Mouse (Mus musculus) duodenum, adult 2 months (tissue): ENCODE results near the gene Taf9b. TPM values are rescaled to one million over a fixed set of nuclear protein-coding genes. Genes with fewer than 3 reads are reported as not detected.

ENCODE experiments used
- polyA plus RNA-seq: library from polyadenylated mRNA; depleted of rRNA; stranded (reverse); fragments of >200 nt; gene quantifications from 2 replicates; pipeline ENCODE4 v1.2.3, GENCODE M21; 2012; ENCODE audit warnings: low replicate concordance; rRNA removed

Gene Taf9b
- 0.21 and 0.25 TPM in 2 replicates for polyA plus RNA-seq

GRCm38 (mm10) chrX:106221058-106221457 lies at the start of gene Taf9b:
Gene Taf9b (minus strand): TSS chrX:106221158.

DNA sequence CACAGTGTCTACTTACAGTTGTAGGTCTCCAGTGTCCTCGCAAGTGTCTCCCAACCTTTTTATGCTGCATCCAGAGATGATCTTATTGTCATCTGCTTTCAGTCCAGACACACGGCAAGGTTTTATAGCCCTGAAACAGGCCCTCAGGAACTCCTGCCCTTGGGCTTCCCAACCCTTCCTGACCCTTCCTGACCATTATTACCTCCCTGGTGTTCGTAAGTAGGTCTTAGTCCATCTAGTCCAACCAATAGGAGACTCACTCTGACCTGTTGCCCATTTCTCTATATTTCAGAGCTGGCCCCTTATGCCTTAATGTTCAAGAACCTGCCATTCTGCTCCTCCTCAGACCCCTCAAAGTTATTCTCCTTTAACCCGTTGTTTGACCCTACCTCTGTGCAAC lies 34.3 kb upstream of the Taf9b start, which contains the start of gene Fnd3c2:
Gene Fnd3c2 (minus strand): TSS at position 101 of the 400 bp plus-strand sequence.

DNA sequence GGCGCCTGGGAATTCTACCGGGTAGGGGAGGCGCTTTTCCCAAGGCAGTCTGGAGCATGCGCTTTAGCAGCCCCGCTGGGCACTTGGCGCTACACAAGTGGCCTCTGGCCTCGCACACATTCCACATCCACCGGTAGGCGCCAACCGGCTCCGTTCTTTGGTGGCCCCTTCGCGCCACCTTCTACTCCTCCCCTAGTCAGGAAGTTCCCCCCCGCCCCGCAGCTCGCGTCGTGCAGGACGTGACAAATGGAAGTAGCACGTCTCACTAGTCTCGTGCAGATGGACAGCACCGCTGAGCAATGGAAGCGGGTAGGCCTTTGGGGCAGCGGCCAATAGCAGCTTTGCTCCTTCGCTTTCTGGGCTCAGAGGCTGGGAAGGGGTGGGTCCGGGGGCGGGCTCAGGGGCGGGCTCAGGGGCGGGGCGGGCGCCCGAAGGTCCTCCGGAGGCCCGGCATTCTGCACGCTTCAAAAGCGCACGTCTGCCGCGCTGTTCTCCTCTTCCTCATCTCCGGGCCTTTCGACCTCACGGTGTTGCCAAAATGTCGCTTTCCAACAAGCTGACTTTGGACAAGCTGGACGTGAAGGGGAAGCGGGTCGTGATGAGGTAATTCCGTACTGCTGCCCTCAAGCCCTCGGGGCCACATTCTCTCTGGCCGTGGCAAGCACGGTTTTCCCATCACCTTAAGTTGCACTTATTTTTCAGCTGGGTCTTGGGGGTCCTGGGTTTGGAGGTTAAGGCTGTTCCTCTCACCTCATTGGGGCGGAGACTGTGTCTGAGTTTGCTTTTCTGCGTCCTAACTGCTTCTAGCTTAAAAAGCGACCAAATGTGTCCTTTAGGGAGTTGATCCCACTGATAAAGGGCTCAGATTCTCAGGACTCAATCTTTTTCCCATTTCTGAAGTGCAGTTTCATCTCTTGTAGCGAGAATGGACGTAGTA lies 34.0 kb downstream of the Taf9b start, which contains the start of gene Pgk1:
Gene Pgk1 (plus strand): TSS at position 388 of the 937 bp plus-strand sequence.

Other genes with a start within 250 kb of the Taf9b start
- 1.5 and 2.3 TPM in 2 replicates for gene Magt1, start 209.3 kb downstream of the Taf9b start, polyA plus RNA-seq
- 94.2 and 227 TPM in 2 replicates for gene Cox7b, start 205.5 kb downstream of the Taf9b start, polyA plus RNA-seq
- 0.25 and 0.58 TPM in 2 replicates for gene Atp7a, start 193.9 kb downstream of the Taf9b start, polyA plus RNA-seq
- 0.09 and 0.14 TPM in 2 replicates for gene Tlr13, start 78.0 kb downstream of the Taf9b start, polyA plus RNA-seq
- gene Pgk1, start 34.1 kb downstream of the Taf9b start, polyA plus RNA-seq, result 34.2 and 51.0 TPM in 2 replicates
- gene Fnd3c2, start 34.2 kb upstream of the Taf9b start, polyA plus RNA-seq, result not detected in 2 replicates